Mouse (Mus musculus) fat pad, adult 2 months (tissue): ENCODE results near the gene Cabp1.
"Not testable (repeated sequence)": the region's sequence is repeated elsewhere in the genome, so short reads cannot be mapped to it uniquely, and the experiment has no call there.

ENCODE experiments used
- DNase-seq: peaks from one replicate; pipeline ENCODE4 v3.0.0-alpha.2; 2011; ENCODE audit warnings: low read depth, low spot score; ENCODE audit errors: extremely low read depth

Gene Cabp1

DNA sequence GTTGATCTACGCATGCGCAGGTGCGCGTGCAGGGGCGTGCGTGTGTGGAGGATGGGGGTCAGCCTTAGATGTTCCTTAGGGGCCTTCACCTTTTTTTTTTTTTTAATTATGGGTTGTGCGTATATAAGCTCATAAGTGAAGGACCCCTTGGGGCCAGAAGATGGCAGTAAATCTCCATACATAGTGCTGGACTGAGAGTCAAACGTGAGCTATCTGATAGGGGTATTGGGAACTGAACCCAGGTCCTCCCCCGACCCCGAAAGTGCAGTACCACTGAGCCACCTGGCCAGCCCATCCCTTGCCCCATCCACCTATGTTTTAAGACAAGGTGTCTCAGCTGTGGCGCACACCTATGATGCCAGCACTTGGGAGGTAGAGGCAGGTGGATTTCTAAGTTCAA lies 14.6 kb downstream of the Cabp1 start:
- no peak for DNase-seq

DNA sequence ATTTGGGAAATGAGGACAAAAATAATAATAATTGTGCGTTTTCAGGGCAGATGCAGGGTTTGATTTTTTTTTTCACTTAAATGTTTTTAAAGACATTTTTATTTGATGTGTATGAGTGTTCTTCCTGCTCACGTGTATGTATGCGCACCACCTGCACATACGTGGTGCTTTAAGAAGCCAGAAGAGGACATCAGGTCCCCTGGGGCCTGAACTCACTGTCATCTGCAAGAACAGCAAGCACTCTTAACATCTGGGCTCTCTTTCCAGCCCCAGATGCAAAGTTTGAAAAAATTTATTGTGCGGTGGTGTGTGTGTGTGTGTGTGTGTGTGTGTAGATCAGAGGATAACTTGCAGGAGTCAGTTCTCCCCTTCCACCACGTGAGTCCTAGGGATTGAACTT lies 16.3 kb downstream of the Cabp1 start:
- DNase-seq = no peak

DNA sequence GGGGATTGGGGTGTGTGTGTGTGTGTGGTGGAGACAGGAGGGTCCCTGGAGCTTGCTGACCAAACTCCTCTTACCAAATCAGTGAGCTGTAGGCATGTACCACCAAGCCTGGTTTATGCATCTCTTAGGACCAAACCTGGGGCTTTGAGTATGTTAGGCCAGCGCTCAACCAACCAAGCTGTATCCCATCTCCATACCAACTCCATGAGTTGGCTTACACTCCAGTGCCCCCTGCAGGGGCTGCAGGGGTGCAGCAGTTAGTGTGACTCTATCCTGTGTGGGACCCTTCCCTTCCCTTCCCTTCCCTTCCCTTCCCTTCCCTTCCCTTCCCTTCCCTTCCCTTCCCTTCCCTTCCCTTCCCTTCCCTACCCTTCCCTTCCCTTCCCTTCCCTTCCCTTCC lies 19.6 kb downstream of the Cabp1 start:
- DNase-seq = no peak

DNA sequence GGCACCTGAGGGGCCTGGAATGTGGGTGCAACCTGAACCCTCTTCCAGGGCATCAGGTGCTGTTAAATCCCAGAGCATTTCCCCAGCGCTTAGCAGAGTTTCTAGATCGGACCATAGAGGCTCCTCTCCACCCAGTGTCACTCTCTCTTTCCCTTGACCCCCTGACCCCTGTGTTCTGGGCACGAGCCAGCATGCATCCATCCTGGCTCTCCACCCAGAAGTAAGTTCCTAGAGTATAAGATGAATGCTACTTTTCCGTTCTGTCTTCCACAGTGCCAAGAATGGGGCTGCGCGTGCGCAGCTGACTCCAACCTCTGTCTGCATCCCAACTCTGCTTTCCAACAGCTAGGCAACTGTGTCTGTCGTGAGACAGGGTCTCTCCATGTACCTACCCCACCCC lies 24.0 kb downstream of the Cabp1 start:
- no peak for DNase-seq

DNA sequence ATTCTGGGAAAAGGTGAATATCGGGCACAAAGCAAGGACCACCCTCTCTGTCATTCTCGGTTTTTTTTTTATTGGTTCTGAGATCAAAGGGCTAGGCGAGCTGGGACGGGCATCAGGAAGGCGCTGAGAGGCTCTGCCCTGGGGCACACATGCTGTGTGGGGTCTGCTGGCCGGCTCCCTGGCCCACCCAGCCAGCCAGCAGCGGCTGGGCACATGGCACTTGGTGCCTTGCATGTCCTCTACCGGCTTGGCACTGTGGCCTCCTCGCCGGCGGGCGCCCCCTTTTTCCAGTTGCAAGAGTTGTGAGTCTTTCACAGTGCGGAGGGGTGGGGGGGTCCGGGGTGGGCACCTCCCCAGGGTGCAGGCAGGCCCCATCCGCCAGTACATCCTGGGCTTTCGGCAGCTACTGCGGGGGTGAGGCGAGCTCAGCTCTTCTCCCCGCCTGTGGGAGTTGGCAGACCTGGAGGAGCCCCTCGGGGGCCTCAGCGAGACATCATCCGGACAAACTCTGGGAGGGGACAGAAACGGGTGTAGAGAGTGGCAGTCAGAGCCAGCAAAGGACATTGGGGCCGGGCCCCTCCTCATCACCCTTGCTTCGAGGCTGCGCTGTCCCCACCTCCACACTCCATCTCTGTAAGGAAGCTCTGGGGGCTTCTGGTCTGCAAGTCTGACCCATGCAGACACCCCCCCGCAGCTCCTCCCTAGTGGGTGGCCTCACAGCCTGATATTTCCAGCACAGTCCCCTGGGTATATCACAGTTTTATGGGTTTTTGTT lies 25.4 kb downstream of the Cabp1 start:
- no peak for DNase-seq

DNA sequence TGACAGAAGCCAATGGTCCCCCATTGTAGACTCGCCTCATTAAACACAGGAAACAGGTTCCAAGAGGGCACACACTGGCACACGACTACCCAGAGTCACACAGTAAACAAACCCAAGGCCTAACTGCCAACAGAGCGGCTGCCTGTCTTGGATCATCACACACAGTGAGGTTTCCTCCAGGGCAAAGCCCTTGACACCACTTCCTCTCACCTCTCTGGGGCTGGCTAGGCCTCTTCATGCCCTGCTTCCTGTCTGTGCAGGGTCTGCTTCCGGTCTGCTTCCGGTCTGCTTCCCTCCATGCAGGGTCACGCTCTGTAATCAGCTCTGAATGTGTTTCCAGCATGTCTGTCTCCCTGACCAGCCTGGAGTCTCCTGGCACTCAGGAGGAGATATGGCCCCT lies 26.8 kb downstream of the Cabp1 start:
- DNase-seq = no peak

DNA sequence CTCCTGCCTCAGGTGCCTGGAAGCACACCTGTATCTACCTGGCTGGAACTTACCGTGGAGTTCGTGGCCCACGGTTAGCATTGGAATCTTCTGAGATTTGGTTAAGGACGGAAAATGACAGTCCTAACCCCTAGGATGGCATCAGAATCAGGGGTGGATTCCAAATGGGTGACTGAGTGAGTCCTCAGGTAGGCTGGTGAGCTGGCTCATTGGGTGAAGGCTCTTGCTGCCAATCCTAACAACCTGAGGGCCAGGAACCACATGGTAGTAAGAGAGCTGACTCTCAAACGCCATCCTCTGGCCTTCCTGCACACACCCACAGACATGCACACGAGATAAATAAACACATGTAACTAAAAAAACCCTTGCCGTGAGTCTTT lies 27.4 kb downstream of the Cabp1 start:
- peak; percentile 73 for DNase-seq

DNA sequence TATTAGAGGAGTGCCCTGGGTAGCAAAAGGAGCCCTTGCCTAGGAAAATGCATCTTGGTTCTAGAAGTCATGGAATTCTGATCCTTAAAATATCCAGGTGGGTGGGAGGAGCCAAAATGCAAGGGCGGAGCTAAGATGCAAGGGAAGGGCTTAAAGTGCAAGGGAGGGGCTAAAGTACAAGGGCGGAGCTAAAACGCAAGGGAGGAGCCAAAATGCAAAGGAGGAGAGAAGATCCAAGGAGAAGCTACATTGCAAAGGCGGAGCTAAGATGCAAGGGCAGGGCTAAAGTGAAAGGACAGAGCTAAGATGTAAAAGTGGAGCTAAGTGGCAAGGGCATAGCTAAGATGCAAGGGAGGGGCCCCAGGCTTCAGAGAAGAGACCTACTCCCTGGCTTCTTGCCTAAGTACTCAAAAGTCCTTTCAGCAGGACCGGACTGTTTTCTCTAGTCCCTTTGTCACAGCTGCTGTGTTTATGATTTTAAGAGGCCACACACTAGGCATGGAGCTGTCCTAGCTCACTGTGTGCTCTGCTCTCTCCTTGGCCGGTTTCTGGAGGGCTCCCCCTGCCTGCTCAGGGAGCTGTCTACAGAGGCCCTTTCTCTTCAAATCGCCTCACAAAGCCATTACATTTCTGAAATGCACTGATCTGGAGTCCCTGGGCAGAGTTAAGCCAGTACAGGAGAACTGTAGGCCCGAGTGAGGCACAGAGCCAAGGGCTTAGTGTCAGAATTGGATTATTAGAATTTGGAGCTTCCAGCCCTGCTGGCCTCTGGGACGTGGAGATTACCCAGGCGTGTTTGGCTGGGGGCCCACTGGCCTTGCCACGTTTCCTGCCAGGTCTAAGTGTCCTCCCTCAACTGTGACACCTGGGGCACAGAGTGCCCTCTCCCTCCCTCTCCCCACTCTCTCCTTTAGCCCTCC lies 28.0 kb downstream of the Cabp1 start:
- DNase-seq = peak; percentile 79

DNA sequence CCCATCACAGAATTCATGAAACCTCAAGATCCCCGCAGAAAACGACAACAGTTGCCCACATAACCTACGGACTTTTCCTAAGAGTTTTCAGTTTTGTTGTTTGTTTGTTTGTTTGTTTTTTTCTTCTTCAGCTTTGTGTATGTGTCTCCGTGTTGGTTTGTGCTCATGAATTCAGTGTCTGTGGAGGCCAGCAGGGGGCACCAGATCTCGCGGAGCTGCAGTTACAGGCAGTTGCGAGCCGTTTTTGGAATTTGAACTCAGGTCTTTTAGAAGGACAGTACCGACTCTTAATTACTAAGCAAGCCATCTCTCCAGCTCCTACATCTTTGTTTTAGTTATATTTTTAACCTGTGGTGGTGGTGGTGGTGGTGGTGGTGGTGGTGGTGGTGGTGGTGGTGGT lies 28.8 kb downstream of the Cabp1 start:
- no peak for DNase-seq

DNA sequence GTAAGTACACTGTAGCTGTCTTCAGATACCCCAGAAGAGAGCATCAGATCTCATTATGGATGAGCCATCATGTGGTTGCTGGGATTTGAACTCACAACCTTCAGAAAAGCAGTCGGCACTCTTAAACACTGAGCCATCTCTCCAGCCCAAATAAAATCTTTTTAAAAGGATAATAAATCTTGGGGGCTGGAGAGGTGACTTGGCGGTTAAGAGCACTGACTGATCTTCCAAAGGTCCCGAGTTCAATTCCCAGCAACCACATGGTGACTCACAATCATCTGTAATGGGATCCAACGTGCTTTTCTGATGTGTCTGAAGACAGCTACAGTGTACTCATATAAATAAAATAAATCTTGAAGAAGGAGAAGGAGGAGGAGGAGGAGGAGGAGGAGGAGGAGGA lies 29.7 kb downstream of the Cabp1 start:
- not testable (repeated sequence) for DNase-seq

DNA sequence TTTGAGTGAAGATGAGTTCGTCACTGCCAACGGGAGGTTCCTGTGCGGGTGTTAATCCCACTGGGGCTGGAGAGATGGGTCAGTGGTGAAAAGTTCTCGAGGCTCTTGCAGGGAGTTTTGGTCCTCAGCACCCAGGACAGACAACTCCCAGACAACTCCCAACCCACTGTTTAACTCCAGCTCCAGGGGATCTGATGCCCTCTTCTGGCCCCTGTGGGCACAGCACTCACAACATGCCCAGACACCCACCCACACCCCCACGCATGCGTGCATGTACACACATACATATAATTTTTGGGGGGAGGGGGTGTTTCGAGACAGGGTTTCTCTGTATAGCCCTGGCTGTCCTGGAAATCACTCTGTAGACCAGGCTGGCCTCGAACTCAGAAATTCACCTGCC lies 30.6 kb downstream of the Cabp1 start:
- DNase-seq = no peak

DNA sequence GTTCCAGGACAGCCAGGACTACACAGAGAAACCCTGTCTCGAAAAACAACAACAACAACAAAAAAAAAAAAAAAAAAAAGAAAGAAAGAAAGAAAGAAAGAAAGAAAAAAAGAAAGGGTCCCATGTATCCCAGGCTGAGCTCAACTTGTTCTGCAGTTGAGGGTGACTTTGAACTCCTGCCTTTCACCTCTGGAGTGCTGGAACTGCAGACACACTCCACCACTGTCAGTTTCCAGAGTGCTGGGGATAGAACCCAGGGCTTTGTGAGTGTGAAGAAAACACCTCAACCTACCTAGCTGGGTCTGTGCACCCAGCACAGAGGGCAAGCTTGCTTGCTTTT lies 32.3 kb downstream of the Cabp1 start:
- not testable (repeated sequence) for DNase-seq

DNA sequence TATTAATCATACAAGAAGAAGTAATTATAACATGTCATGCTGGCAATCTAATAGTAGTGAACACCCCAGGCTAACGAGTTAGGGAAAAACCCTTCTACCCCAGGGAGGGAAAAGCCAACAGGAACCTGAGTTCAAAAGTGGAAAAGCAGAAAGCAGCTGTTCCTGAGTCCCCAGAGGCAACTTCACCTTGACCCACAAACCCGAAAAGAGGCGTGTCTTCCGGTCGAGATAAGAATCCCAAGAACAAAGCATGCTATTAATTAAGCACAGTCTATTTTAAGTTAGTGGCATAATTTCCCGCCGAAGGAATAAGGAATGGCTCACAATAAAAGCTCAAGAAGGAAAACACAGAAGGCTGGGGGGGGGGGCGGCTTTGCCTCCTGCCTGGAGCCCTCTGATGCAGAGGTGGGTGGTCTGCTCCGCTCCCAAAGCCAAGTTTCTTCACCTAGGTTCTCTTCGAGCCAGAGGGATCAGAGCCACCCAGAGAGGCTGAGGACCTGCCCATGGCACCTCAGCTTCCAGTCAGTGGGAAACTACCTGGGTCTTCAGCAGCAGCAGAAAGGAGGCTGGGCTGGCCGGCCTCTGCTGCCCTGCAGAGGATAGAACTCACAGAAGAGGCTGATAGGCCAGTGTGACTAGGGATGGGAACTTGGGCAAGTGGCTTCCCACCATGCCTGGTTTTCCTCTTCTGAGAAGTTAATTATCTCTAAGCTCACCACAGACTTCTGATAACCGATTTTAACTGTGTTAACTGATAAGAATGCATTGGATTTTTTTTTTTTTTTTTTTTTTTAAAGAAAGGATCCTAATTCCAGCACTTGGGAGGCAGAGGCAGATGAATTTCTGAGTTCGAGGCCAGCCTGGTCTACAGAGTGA lies 32.9 kb downstream of the Cabp1 start:
- DNase-seq = no peak

DNA sequence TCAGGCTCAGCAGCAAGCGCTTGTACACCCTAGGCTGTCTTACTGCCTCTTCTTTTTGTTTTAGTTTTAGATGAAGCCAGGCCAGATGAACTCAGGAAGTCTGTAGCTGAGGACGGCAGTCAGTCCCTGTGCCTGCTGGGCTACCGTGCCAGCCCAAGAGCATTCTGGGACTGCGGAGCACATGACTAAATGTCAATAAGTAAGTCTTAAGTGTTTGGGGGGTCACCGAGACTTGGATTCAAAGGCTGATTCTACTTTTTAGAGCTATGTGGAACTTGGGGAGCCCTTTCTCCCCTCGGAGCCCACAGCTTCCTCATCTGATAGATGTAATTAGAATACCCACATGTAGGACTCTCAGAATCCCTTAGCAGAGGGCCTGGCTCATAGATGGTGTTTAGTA lies 33.5 kb downstream of the Cabp1 start:
- DNase-seq = no peak

DNA sequence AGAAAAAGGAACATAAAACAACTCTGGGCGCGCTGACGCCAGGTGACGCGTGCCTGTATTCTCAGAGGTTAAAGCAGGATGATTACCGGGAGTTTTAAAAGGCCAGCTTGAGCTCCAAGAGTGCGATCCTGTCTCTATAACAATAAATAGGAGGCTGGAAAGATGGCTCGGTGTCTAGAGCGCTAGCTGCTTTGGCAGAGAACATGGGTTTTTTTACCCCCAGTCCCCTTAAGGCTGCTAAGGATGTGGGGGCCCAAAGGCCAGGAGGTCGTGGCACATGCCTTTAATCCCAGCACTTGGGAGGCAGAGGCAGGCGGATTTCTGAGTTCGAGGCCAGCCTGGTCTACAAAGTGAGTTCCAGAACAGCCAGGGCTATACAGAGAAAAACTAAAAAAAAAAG lies 35.0 kb downstream of the Cabp1 start:
- DNase-seq = no peak

DNA sequence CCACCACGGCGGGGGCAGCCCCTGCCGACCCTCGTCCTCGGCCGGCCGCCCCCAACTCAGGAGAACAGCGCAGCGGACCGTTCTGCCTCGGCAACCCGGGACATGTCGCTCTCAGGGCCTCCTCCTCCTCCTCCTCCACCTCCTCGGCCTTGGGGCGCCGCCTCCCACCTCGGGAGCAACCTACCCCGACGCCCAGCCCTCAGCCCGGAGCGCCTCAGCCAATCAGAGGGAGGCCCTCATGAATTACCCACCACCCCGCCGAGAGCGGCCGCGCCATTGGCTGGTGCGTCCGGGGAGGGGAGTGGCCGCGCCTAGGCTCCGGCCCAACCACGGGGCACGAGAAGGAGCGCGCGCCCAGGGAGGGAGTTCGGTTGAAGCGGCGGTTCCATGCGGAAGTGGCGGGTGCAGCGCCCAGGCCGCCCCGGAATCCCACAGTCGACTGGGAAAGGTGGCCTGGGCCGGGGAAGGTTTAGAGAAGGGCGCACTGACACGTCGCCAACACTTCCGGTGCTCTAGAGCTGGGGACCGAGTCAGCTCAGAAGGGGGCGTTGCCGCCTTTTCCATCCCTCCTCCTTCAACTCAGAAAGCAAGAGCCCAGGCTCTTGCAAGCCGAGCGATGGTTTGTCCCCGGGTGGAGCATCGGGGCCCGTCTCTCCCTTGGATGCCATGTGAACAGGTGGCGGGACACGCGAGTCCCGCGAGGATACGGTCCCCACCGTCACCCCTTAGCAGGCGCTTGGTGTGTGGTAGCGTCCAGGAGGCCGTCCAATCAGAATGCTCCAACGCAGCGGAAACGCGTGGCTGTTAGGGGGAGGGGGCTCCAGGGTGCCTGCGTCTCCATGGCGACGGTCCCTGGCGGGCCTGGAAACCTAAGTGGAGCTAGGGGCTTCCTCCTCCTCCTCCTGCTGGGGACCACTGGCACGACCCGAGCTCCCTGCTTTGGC lies 35.9 kb downstream of the Cabp1 start, which contains the start of gene Mlec:
Gene Mlec (minus strand): TSS at position 140 of the 944 bp plus-strand sequence.
- no peak for DNase-seq

DNA sequence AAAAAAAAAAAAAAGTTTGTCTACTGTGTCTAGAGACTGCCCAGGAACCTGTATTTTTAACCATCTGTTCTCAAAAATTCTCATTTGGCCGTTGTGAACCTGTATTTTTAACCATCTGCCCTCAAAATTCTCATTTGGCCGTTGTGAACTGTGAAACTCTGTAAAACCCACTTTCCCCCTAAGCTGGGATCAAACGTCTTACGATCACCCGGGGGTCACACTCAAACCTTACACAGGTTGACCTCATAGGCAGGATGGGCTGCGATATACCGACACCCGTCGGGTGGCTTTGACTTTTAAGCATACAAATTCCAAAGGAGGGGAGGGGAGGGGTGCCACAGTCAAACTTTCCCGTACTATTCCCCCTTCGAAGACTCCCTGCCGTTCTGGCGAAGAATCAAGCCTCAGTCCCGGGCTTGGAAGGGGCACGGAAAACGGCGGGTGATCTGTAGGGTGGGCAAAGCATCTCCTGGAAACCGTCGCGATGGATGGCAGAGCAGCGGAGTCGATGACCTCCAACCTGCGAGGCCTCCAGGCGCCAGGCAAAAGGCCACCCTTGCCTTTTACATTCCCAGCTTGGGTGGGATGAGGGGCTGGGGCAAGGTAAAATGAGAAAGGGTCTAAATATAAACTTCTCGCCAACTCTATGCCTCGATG lies 37.1 kb downstream of the Cabp1 start:
- DNase-seq = no peak

DNA sequence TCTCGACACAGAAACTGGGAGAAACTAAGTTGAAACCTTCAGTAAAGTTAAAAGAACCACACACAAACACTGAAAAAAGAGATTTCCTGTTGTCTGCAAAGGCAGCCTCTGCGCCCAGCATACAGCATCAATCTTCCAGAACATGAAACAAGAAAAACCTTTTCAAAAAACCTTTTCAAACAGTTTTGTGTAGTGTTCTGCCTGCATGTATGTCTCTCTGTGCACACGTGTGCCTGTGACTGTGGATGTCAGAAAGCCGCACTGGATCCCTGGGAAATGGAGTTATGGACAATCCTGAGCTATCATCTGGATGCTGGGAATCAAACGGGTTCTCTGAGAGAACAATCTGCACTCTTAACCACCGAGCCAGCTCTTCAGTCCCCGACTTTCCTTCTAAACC lies 37.8 kb downstream of the Cabp1 start:
- no peak for DNase-seq

DNA sequence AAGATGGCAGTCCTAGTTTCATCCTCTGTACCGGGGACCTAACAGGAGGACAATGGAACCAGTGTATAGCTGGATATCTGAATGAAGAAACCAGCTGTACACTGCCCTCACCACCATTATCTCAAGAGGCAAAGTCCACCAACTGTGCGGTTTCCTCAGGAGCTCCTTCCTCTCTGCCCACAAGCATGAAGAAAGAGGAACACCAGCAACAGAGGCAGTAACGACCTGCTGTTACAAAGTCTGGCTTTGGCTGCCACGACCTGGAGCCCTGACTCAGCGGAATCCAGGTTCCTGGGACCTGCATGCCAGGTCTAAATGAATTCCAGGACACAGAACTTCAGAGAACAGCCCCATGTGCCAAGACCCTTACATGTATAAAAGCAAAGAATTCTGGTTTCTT lies 38.4 kb downstream of the Cabp1 start:
- no peak for DNase-seq

DNA sequence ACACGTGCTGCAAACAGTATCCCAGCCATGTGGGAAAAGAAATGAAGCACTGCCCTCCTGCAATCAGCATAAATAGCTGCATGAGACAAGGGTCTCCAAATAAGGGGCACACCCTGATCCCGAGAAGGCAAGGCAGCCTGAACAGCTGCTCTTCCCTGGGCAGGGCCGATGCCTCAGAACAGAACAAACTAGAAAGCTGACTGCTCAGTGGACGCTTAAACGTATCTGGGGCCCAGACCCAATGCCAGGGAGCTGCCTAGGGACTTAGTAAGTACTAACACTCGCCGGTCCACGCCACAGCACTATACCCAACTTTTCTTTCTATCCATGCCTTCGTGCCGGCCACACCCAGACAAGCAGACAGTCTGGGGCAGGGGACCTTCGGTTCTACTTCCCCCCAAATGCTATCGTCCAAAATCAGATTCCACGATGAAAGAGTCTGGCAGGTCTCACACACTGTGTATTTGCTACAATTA lies 39.0 kb downstream of the Cabp1 start:
- no peak for DNase-seq
